Mouse (Mus musculus) cerebellum, adult 9-10 months (tissue): Measurements from ENCODE around the gene Gna15.

ENCODE experiments used
- DNase-seq: peaks from one replicate; pipeline ENCODE4 v3.0.0; 2022

Gene Gna15

DNA sequence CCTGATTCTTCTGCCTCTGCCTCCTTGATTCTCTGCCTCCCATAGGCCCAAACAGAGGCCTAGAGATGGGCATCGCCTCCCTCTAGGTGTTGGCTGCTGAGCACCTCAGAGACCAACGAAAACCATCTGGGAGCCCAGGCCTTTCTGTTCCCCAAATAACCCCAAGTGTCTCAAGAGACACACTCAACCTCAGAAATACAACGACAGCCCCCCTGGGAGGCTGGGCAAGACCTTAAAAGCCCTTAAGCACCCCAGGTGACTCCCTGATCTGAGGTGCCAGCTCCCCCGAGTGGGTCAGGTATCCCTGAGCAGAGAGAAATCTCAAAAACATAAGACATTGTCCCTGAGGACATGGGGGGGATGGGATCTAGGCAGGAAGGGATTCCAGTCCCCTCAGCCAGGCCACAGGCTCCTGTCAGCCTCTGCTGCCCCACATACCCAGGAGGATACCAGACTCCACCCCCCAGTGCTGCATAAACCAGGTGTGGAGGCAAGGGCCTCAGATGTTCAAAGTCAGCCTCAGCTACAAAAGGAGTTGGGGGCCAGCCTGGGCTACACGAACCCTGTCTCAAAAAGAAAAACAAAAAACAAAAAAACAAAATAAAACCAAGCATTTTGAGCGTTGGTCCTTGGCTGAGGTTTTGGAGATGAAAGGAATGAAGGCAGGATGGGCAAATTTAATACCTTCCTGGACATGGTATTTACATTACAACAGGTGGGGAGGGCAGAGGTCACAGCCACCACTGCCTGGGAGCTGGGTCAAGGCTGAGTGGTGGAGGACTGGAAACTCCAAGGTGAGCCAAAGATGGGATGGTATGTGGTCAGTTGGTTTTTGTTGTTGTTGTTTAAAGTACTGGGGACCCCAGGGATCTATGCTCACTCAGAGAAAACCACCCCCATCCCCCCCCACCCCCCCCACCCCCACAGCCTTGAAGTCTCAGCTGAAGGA is 30.1 kb upstream of the Gna15 start:
- DNase-seq: peak; percentile 39

- DNase-seq: peak; percentile 57
Observed at GRCm38 (mm10) chr10:81553232-81553631, 29.2 kb upstream of the Gna15 start.

- peak; percentile 87 for DNase-seq
Observed at GRCm38 (mm10) chr10:81551597-81552102, 27.6 kb upstream of the Gna15 start.

- peak; percentile 66 for DNase-seq
Observed at GRCm38 (mm10) chr10:81550257-81550656, 26.2 kb upstream of the Gna15 start.

DNA sequence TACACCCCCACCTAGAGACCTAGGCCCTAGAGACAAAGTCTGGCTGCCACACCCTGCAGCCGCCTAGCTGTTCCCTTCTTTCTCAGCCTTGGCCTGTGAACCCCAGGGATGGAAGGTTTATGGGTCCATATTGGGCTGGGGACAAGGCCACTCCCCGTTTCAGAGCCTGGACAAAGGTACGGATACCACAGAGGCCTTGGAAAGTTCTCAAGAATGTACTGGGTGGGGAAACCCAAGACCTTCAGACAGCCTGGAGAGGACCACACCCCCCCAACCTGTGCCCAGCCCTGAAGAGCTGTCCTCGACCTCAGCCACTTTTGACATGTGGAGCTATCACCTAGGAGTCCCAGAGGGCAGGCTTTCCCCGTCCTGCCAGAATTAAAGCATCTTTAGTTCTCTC is 24.9 kb upstream of the Gna15 start:
- DNase-seq: peak; percentile 45

GRCm38 (mm10) chr10:81546788-81547571 is 23.0 kb upstream of the Gna15 start:
- peak; percentile 62 for DNase-seq

DNA sequence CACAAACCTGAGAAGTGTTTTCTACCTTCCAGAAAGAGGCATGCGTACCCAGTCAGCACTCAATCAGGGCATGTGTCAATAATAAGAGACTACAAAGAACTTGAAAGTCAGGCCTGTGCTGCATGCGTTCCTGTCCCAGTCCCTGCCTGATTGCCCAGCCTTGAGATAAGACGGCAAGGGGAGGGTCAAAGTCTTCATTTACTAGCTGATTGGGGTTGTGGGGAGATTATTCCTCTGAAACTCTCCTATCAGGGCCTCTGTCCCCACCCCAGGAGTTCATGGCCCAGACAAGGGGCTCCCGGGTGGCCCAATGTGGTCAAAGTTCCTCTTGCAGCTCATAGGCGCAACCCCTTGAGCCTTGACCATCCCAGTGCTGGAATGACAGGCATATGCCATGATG is 22.3 kb upstream of the Gna15 start:
- DNase-seq: peak; percentile 53

GRCm38 (mm10) chr10:81545161-81545747 is 21.2 kb upstream of the Gna15 start, which contains the start of gene Gna11:
Gene Gna11 (minus strand): TSS chr10:81545190.
- peak; percentile 99 for DNase-seq

DNA sequence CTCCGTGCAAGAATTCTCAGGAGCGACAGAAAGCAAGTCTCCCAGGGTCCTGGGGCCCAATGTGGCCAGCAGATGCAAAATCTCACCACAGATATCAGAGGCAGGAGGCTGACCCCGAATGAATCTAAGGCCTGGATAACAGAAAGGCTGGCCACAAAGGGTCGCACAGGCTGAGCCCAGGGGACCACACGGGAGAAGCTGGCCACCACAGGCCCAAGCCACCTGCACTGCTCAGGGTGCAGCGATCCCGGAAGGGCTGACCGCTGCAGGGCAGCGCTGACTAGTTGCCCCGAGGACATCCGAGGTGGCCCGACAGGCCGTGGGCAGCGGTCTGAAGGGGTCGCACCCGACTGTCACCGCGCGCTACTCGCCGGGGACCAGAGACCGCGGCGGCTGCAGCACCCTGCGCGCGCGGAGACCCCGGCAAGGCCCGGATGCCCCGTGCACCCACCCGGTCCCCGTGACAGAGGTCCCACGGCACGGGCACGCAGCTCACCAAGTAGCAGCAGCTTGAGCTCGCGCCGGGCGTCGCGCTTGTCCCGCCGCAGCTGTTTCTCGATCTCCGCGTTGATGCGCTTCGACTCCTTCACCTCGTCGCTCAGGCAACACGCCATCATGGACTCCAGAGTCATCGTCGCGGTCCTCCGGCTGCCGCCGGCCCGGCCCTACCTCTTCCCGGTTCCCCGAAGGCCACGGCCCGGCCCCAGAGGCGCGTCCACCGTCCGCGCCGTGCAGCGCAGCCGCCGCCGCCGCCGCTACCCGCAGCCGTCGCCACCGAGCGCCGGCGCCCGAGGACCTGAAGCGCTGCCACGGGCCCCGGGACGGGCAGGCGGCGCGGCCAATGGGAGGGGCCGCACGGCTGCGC is 20.5 kb upstream of the Gna15 start:
- DNase-seq: peak; percentile 55

- peak; percentile 71 for DNase-seq
Observed at GRCm38 (mm10) chr10:81543633-81544032, 19.6 kb upstream of the Gna15 start.

DNA sequence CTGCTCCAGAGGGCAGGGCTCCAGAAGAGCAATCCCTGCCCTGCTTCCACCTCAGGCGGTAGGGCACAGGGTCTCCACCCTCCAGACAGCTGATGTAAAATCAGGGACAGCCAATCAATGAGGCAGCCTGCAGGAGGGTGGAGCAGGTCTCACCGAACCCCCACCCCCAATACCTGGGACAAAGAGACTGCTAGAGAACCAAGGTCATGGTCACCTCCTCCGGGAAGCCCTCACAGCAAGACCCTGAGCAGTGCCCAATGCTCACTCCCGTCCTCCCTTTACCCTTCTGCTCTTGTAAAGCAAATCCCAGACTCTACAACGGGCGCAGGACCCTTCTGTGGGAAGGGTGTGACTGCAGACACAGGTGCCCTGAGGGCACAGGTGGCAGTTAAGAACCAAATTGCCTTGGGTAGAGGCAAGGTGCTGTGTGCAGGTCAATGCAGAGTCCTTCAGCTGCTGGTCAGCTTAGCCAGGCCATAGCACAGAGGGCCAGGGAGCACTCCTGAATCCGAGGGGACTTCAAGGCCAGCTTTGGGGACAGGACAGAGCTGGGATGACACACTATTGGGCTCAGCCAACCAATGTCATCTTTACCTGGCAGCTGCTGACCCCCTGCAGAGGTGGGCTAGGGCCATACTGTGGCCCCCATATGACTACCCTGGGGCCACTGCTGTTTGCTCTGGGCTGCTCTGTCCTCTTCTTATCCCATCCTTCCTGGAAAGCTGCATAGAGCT is 18.9 kb upstream of the Gna15 start:
- peak; percentile 57 for DNase-seq

DNA sequence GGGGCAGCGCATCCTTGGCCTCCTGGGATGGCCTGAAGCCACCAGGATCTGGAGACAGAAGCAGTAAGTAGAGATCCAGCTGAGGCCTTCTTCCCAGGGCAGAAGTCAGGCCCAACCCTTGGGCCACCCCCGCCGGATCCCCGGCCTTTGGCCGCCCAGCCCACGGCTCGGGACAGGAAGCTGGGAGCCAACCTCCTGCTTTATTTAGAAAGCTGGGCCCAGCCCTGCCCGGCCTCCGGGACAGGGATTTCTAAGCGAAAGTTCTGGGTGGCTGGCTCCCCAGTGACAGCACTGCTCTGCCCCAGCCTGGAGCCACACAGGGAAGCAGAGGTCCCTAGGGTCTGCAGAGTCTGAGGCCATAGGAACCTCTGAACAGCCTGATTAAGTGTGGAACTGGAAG is 17.8 kb upstream of the Gna15 start:
- no peak for DNase-seq

DNA sequence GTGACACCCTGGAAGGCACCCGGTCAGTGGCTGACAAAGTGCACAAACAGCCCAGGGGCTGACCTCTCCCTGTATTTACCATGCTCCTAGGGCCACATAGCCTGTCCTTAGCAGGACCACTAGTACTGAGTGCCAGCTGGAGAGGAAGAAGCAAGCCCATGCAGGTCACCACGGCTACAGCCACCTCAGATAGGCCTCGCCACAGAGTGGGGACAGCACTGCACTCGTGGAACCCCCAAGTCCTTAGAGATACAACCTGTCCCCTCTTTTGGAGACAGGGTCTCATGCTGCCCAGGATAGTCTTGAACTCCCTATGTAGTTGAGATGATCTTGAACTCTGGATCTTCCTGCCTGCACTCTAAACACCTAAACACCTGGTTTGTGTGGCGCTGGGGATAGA is 17.3 kb upstream of the Gna15 start:
- no peak for DNase-seq

GRCm38 (mm10) chr10:81538321-81539048 is 14.5 kb upstream of the Gna15 start:
- no peak for DNase-seq

GRCm38 (mm10) chr10:81537429-81537828 is 13.4 kb upstream of the Gna15 start:
- DNase-seq: no peak

DNA sequence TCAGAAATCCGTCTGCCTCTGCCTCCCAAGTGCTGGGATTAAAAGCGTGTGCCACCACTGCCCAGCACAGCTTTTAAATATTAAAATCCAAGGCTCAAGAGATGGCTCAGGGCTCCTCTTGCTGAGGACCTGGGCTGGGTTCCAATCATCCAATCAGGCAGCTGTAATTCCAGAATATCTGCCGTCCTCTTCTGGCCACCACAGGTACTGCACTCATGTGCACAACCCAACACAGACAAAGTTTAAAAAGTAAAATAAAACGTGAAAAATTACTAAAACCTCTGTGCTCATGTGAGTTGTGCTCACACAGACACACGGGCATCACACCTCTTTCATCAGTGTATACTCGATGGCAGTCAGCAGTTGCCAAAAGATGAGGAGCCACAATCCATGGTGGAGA is 12.7 kb upstream of the Gna15 start:
- no peak for DNase-seq

DNA sequence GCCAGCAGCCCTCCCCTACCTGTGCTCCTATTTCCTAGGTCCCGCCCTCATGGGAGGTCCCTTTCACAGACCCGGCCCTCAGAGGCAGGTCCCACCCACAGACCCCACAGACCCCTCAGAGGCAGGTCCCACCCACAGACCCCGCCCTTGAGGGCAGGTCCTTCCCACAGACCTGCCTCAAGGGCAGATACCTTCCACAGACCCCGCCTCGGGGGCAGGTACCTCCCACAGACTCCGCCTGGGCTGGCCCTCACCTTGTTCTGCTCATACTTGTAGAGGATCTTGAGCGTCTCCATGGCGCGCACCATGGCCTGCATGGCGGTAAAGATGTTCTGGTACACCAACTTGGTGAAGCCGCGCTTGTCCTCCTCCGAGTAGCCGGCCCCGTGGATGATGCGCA is 10.8 kb upstream of the Gna15 start:
- DNase-seq: no peak

GRCm38 (mm10) chr10:81526779-81527178 is 2.8 kb upstream of the Gna15 start:
- peak; percentile 69 for DNase-seq

GRCm38 (mm10) chr10:81525017-81525694 is 1.1 kb upstream of the Gna15 start:
- no peak for DNase-seq

DNA sequence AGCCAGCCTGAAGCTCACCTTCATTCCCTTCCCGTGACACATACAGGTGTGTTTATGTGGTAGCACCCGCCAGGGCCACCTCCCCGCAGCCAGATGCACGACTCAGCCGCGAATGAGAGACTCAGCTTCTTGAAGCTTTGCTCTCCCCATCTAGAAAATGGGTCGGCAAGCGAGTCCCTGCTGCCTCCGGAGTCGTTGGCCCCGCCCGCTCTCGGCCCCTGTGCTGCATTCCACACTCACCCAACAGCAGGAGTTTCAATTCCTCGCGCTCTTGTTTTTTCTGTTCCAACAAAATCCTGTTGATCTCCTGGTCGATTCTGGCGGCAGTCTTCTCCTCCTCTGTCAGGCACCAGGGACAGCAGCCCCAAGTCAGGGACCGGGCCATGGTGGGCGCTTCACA is 455 bp downstream of the Gna15 start:
- no peak for DNase-seq
